Mouse (Mus musculus) embryonic facial prominence, embryonic 13.5 days (tissue): ENCODE measurements around the gene Slc35c2. TPM values are rescaled to one million over a fixed set of nuclear protein-coding genes. Genes with fewer than 3 reads are reported as not detected.

Experiments
- ATAC-seq: fragments of 200-750 bp; cut with Nextera tagmentation; 2 replicates; pipeline ENCODE4 v1.8.0; 2017; ENCODE audit warnings: low read depth; ENCODE audit not compliant: insufficient number of reproducible peaks, insufficient read depth, low FRiP score, low TSS enrichment
- H3K27ac ChIP-seq: fragments of 300-500 bp; sonication (generic); 2 replicates; pipeline ENCODE4 v1.5.1; 2015; ENCODE audit warnings: moderate library complexity, mild to moderate bottlenecking, inconsistent platforms
- H3K27me3 ChIP-seq: fragments of 300-500 bp; sonication (generic); 2 replicates; pipeline ENCODE4 v1.6.1; 2015; ENCODE audit warnings: mild to moderate bottlenecking, inconsistent platforms
- H3K36me3 ChIP-seq: fragments of 300-500 bp; sonication (generic); 2 replicates; pipeline ENCODE4 v1.6.1; 2015; ENCODE audit warnings: mild to moderate bottlenecking, inconsistent platforms
- H3K4me1 ChIP-seq: fragments of 300-500 bp; sonication (generic); 2 replicates; pipeline ENCODE4 v1.6.1; 2015; ENCODE audit warnings: inconsistent platforms
- H3K4me2 ChIP-seq: fragments of 300-500 bp; sonication (generic); 2 replicates; pipeline ENCODE4 v1.6.1; 2015; ENCODE audit warnings: moderate library complexity, mild to moderate bottlenecking, inconsistent platforms
- H3K4me3 ChIP-seq: fragments of 300-500 bp; sonication (generic); 2 replicates; pipeline ENCODE4 v1.5.1; 2015; ENCODE audit warnings: mild to moderate bottlenecking, inconsistent platforms
- H3K9ac ChIP-seq: fragments of 300-500 bp; sonication (generic); 2 replicates; pipeline ENCODE4 v1.6.1; 2015; ENCODE audit warnings: mild to moderate bottlenecking, inconsistent platforms
- H3K9me3 ChIP-seq: fragments of 300-500 bp; sonication (generic); 2 replicates; pipeline ENCODE4 v1.6.1; 2016; ENCODE audit warnings: inconsistent platforms
- WGBS: fragments of 180-500 bp; shearing (Covaris S2); methylation state at CpG from one replicate; pipeline ENCODE4 v1.1.7; 2015; ENCODE audit warnings: mixed read lengths; 5-methylcytosine and 5-hydroxymethylcytosine counted together
- polyA plus RNA-seq: library from polyadenylated mRNA; unstranded; fragments of >200 nt; fragmentation: Nextera tagmentation; extraction: Ambion mirVana; gene quantifications from 2 replicates; pipeline ENCODE4 v1.2.1, GENCODE M21; 2015

Slc35c2 gene
- polyA plus RNA-seq, 1 experiment from 2014 or later, result 50.2 TPM

DNA sequence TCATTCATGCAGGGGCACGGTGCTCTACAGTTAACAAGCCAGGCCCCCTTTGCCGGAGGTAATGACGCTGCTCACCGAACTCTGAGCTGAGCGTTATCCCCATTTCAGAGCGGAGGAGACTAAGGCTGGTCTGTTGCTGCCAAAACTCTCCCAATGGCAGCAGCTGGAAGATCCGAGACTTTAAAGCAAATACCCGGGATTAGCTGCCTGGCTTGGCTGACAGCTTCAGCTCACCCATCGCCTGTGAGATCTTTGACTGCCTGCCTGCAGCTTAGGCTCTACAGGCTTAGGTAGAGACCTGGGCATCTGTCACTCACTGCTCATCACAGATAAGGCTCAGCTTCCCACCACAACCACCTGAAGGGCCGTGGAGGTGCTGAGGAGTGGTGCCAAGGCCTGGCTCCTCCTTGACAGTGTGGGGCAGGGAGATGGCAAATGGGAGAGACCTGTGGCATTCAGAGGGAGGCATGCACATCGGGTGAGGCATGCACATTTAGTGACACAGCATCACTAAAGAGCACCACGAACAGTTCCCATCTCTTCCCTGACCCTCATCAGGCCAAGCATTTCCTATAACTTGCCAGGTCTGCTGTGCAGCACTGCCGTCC lies 23.3 kb upstream of the Slc35c2 start:
- no peaks in the 10 kb centered on the region for H3K27me3 ChIP-seq
- H3K4me2 ChIP-seq, result no peak overlapping the region
- peaks cover 9% of the 10 kb centered on the region; the same call in 1 of the 2 replicates for H3K4me1 ChIP-seq
- H3K4me3 ChIP-seq, result no peak overlapping the region
- 41% methylated on average over 13 of the region's 13 CpGs for WGBS
- ATAC-seq, result no peak
- peak overlapping the region; percentile 28; the same call in 1 of the 2 replicates for H3K27ac ChIP-seq
- H3K9me3 ChIP-seq, result no peaks in the 10 kb centered on the region
- peaks cover 92% of the 10 kb centered on the region for H3K36me3 ChIP-seq
- H3K9ac ChIP-seq, result no peak overlapping the region

DNA sequence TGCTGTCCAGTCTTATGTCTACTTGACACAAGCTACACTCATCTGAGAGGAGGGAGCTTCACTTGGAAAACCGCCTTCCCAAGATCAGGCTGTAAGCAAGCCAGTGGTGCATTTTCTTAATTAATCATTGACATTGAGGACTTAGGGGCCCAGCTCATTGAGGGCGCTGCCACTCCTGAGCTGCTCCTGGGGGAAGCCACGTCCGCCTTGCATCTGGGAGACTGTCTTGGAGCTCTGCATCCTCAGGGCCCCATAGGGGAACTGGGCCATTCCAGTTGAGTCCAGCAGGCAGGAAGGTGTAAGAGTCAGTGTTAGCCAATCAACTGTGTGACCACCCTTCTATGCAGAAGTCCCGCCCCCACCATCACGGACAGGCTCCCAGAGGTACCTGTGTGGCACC lies 20.1 kb upstream of the Slc35c2 start:
- 90% methylated on average over 6 of the region's 6 CpGs for WGBS
- Histone ChIP-seq H3K4me2 (no peak overlapping the region), H3K4me3 (no peak overlapping the region), H3K4me1 (peaks cover 9% of the 10 kb centered on the region; the same call in 1 of the 2 replicates), H3K36me3 (peaks cover 92% of the 10 kb centered on the region), H3K27me3 (no peaks in the 10 kb centered on the region), H3K9me3 (no peaks in the 10 kb centered on the region), H3K27ac (no peak overlapping the region), H3K9ac (no peak overlapping the region)
- no peak for ATAC-seq

DNA sequence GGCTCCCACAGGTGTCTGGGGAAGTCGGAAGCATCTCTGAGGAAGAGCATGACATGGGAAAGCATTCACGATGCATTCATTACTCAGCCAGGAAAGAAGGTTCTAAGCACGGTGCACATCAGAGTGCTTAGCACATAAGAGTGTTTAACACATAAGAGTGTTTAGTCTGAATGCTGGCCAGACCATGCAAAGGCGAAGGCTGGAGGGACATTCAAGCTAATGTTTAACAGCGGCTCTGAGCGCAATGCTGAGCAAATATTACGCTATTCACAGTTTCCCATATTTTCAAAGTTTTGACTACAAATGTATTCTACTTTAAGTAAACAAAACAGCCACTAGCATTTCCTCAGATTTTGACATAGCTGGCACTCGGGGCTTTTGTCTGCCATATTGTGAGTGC lies 17.8 kb upstream of the Slc35c2 start:
- Histone ChIP-seq H3K27ac (no peak overlapping the region), H3K4me2 (no peak overlapping the region), H3K27me3 (no peaks in the 10 kb centered on the region), H3K9ac (no peak overlapping the region), H3K4me3 (no peak overlapping the region), H3K36me3 (peaks cover 94% of the 10 kb centered on the region), H3K4me1 (no peaks in the 10 kb centered on the region), H3K9me3 (no peaks in the 10 kb centered on the region)
- 89% methylated on average over 8 of the region's 8 CpGs for WGBS
- ATAC-seq, result no peak

DNA sequence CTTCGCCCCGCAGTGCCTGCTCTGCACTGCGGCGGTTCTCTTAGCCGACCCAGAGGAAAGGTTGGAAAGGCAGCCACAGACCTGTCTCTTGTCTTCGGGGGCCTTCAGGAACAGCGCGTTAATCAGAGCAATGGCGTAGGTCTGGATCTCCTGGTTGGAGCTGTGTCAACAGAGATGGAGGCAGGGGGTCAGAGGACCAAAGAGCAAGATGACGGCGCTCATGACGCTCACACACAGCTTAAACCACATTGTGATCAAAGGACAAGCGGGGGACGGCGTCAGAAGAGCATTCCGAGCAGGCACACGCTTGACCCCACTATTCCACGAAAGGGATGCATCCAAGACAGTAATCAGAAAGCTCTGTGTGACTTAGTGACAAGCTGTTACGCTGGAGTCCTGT lies 17.1 kb upstream of the Slc35c2 start:
- H3K9ac ChIP-seq, result no peak overlapping the region
- ATAC-seq, result no peak
- no peaks in the 10 kb centered on the region for H3K4me1 ChIP-seq
- no peak overlapping the region for H3K4me3 ChIP-seq
- no peaks in the 10 kb centered on the region for H3K9me3 ChIP-seq
- no peak overlapping the region for H3K27ac ChIP-seq
- H3K36me3 ChIP-seq, result peaks cover 98% of the 10 kb centered on the region
- WGBS, result 88% methylated on average over 19 of the region's 19 CpGs
- no peaks in the 10 kb centered on the region for H3K27me3 ChIP-seq
- no peak overlapping the region for H3K4me2 ChIP-seq

DNA sequence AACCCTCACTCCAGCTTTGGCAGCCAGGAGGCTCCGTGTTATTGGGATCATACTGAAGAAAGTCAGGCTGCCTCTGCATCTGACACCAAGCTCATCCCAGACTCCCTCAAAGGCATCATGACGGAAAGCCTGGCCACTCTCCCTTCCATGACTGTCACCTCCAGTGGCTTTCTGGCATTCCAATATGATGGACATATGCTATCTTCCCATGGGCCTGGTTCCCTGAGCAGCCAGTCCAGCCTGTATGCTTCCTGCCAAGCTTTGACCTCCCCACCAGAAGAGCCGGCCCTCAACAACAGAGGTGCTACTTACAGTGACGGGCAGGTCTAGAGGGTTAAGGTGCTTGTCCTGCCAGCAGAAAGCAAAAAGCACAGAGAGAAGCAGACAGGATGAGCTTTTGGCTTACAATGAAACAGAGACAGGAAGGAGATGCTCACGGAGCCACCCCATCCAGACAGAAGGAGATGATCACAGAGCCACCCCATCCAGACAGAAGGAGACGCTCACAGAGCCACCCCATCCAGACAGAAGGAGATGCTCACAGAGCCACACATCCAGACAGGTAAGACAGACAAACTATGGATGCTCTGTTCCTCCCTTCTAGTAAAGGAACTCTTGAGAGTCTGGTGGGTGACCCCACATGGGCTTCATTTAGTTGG lies 15.8 kb upstream of the Slc35c2 start:
- Histone ChIP-seq H3K27me3 (no peaks in the 10 kb centered on the region), H3K4me2 (no peak overlapping the region), H3K4me1 (no peaks in the 10 kb centered on the region), H3K9me3 (no peaks in the 10 kb centered on the region), H3K9ac (no peak overlapping the region), H3K36me3 (peaks cover 98% of the 10 kb centered on the region), H3K27ac (no peak overlapping the region), H3K4me3 (no peak overlapping the region)
- no peak for ATAC-seq
- WGBS, result 86% methylated on average over 6 of the region's 6 CpGs

DNA sequence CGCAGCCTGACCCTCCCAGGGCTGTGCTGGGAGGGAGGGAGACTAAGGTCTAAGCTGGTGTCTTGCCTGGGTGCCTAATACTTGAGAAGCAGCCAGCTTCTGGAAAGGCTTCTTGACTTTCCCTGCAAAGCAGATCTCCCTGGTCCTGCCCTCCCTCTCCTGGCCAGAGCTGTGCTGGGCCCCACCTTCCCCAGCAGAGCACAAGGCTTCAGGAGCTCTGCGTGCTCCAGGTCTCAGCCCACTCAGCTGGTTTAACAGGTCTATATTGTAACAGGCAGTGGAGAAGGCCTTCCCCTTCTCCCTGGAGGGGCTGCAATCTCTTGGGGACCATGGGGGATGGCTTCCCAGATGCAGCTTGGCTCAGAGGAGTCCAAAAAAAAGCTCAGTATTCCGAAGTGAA lies 13.7 kb upstream of the Slc35c2 start:
- Histone ChIP-seq H3K4me1 (no peaks in the 10 kb centered on the region), H3K4me3 (no peak overlapping the region), H3K9ac (no peak overlapping the region), H3K9me3 (no peaks in the 10 kb centered on the region), H3K27me3 (no peaks in the 10 kb centered on the region), H3K27ac (no peak overlapping the region), H3K36me3 (peaks cover 98% of the 10 kb centered on the region), H3K4me2 (no peak overlapping the region)
- 60% methylated on average over 3 of the region's 3 CpGs for WGBS
- no peak for ATAC-seq

DNA sequence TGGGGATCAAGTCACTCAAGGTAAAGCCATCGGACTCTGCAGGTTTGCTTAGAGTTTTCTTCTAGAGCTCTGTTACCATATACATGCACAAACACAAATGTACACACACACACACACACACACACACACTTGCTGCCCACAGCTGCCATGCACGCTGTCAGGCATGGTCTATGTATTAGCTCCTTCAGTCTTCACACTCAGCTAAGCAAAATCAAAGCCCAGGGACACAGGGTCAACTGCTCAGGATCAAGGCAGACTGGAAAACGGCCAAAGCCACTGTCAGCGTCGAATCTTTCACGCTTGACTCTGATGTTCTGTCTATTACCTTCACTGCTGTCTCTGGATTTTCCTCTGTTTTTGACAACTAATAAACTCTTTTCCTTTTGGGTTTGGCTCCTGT lies 13.2 kb upstream of the Slc35c2 start:
- ATAC-seq, result no peak
- Histone ChIP-seq H3K9ac (no peak overlapping the region), H3K27me3 (no peaks in the 10 kb centered on the region), H3K4me2 (no peak overlapping the region), H3K4me3 (no peak overlapping the region), H3K4me1 (no peaks in the 10 kb centered on the region), H3K27ac (no peak overlapping the region), H3K9me3 (no peaks in the 10 kb centered on the region), H3K36me3 (peaks cover 98% of the 10 kb centered on the region)
- WGBS, result 84% methylated on average over 6 of the region's 6 CpGs

DNA sequence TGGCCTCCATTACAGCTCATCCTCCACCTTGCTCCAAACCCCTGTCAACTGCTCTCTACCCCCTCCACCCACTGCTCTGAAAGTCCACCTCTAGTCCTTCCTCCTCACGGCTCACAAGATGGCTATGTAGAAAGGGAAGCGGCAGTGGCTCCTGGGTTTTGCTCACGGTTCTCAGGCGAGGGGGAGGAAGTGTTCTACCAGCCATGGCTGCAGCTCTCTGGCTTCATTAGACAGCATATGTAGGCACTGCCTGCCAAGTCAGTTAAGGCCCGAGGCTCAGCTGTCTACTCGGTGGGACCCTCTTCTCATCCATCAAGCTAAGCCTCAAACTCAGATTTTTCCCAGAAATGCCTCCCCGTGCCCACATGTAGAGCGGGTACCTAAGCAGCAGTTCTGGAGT lies 12.8 kb upstream of the Slc35c2 start:
- no peaks in the 10 kb centered on the region for H3K4me1 ChIP-seq
- no peak overlapping the region for H3K9ac ChIP-seq
- no peak overlapping the region for H3K27ac ChIP-seq
- H3K4me2 ChIP-seq, result no peak overlapping the region
- no peak for ATAC-seq
- no peaks in the 10 kb centered on the region for H3K27me3 ChIP-seq
- 79% methylated on average over 8 of the region's 8 CpGs for WGBS
- H3K9me3 ChIP-seq, result no peaks in the 10 kb centered on the region
- peaks cover 98% of the 10 kb centered on the region for H3K36me3 ChIP-seq
- no peak overlapping the region for H3K4me3 ChIP-seq

DNA sequence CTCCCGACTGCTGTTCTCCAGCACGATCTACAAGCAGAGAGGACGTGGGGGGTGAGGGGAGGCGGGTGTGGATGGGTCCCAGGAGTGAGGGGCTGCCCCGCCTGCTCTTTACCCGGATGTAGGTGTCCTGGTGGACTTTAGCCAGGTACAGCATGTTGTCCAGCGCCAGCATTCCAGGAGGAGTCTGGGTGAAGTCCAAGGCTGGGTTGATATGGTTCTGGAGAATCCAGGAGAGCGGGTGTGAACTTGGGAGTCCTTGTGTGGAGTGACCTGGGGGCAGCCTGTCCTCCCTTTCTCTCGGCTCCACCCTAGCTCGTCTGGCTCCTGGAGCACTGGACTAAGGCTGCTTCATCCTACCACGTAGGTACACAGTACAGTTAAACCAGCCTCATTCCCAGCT lies 9.8 kb upstream of the Slc35c2 start:
- Histone ChIP-seq H3K9me3 (no peaks in the 10 kb centered on the region), H3K36me3 (peaks cover 96% of the 10 kb centered on the region), H3K9ac (no peak overlapping the region), H3K4me1 (no peaks in the 10 kb centered on the region), H3K27ac (no peak overlapping the region), H3K4me3 (no peak overlapping the region), H3K27me3 (no peaks in the 10 kb centered on the region), H3K4me2 (no peak overlapping the region)
- 92% methylated on average over 11 of the region's 11 CpGs for WGBS
- no peak for ATAC-seq

DNA sequence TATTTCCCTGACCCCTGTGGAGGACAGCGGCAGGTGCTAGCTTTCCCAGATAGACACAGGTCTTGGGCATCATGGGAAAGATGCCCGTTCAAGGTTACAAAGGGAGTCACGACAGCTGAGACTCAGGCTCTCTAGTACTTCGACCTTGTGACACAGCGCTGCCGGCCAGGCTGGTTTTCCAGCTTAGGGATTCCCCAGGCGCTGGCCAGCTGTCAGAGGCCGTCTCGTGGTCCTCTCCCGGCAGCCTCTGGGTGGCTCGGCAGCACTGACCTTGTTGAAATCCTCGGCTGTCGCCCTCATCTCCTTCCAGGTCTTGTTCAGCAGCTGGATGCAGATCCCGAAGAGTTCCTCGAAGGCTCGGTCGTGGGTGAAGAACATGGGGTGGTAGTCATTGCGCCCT lies 8.9 kb upstream of the Slc35c2 start:
- 88% methylated on average over 18 of the region's 18 CpGs for WGBS
- Histone ChIP-seq H3K4me1 (no peaks in the 10 kb centered on the region), H3K27ac (no peak overlapping the region), H3K9me3 (no peaks in the 10 kb centered on the region), H3K9ac (no peak overlapping the region), H3K4me2 (no peak overlapping the region), H3K36me3 (peaks cover 96% of the 10 kb centered on the region), H3K27me3 (no peaks in the 10 kb centered on the region), H3K4me3 (no peak overlapping the region)
- ATAC-seq, result no peak

DNA sequence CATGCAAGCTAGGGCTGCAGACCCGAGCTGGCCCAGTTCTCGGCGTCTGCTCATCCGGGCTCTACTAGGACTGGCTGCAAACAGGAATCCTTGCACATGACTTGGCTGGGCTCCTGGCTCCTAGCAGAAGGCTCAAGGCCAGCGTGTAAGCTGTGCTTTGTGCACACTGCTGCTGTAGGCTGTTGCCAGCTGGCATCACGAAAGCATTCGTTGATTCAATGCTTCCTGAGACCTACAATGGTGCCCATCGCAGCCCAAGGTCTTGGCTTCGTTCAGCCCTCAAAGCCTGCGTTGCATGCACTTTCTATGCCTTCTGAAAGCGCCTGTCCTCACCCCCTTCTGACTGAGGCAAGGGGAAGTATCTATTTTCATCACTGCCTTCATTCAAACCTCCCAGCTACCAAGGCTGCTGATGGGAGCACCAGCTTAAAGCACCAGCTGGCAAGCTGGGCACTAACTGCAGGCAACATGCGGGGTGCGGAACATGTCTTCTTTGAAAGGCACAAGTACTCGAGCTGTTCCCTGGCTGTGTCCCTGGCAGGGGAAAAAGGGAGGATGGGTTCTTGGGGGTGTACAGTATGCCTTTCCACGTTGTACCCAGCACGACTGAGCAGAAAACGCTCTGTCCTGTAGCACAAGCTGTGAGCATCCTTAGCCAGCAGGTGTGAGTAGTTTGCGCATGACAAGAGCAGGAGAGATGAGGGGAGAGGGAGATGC lies 804 bp upstream of the Slc35c2 start:
- peak overlapping the region; percentile 84 for H3K4me2 ChIP-seq
- peaks cover 25% of the 10 kb centered on the region for H3K4me1 ChIP-seq
- H3K9ac ChIP-seq, result peak overlapping the region; percentile 81
- WGBS, result 68% methylated on average over 18 of the region's 18 CpGs
- no peak for ATAC-seq
- peak overlapping the region; percentile 77 for H3K4me3 ChIP-seq
- H3K27ac ChIP-seq, result peak overlapping the region; percentile 87
- peaks cover 41% of the 10 kb centered on the region for H3K36me3 ChIP-seq
- H3K9me3 ChIP-seq, result no peaks in the 10 kb centered on the region
- no peaks in the 10 kb centered on the region for H3K27me3 ChIP-seq
